Mouse (Mus musculus): ENCODE results near the gene Atg101.

Gene Atg101

GRCm38 (mm10) chr15:101283911-101284750 is at the start of gene Atg101:
Gene Atg101 (plus strand): TSS chr15:101284272.
- DNase-seq (ENCODE audit: low spot score in 2 of 2), result peak; percentile 90

- no peak for DNase-seq (ENCODE audit: low spot score in 2 of 2)
These were observed 49.3 kb upstream of the Atg101 start for GRCm38 (mm10) chr15:101234611-101235341.

GRCm38 (mm10) chr15:101235342-101235698 is 48.8 kb upstream of the Atg101 start:
- no peak for DNase-seq (ENCODE audit: low spot score in 2 of 2)

DNA sequence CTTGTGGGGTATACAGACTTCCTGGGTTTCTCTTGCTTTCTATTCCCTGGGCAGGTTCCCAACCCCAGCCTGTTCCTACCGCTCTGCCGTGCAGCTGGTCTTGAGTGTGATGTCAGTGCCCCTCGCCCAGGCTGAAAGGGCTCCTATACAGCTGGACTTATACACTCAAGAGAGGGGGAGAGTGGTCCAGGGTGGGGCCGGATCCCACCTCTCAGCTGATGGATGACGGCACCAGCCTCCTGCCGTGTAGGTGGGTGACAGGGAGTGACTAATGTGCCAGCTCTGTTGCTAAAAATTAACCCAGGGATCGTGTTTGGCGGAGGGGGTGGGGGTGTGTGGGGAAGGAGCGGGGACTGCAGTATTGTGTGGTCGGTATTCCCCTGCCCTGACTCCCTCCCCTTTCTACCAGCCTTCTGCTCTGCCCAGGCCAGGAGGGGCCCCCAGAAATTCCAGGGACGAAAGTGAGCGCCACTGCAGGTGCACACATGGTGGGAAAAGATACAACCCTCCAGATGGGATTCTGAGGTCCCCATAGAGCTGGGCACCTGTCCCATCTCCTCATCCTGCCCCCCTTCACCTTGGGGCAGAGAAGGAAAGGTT is 48.2 kb upstream of the Atg101 start:
- DNase-seq (ENCODE audit: low spot score in 2 of 2), result no peak

GRCm38 (mm10) chr15:101236878-101237277 is 47.2 kb upstream of the Atg101 start:
- peak; percentile 64 to 72 for DNase-seq (ENCODE audit: low spot score in 2 of 2)

- DNase-seq (ENCODE audit: low spot score in 2 of 2), result no peak
These were observed 45.1 kb upstream of the Atg101 start for GRCm38 (mm10) chr15:101238885-101239511.

DNA sequence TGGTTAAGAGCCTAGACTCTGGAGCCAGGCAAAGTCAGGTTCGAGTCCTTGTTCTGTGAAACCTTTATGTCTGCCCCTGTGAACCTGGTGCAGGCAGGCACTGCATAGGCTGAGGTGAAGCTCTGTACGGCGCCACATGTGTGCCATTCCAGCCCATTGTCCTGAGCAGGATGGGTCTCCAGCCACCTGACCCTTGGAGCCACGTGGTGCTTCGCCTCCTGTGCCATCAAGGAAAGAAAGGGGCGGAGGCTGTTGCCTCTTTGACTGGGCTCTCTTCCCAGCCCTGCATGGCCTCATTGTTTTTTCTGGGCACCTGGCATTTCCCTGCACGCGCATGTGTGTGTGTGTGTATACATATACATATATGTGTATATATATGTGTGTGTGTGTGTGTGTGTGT is 44.3 kb upstream of the Atg101 start:
- DNase-seq (ENCODE audit: low spot score in 2 of 2), result no peak

DNA sequence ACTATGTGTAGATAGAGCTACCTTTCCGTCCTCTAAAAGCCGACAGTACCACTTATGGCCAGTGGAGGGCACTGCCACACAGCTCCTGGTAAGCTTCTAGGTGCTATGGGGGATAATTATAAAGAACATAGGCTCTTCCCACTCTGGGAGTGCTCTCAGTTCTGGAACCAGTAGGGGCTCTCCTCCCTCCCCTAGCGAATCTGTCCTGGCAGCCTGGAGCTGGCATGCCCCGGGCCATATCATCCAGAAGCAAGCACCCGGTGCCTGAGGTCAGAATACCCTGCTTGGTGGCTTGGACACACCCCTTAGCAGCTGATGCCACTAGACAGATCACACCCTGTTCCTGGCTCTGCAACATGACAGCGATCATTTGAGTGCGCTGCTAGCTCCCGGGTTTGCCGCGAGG is 43.3 kb upstream of the Atg101 start:
- DNase-seq (ENCODE audit: low spot score in 2 of 2), result peak; percentile 90

DNA sequence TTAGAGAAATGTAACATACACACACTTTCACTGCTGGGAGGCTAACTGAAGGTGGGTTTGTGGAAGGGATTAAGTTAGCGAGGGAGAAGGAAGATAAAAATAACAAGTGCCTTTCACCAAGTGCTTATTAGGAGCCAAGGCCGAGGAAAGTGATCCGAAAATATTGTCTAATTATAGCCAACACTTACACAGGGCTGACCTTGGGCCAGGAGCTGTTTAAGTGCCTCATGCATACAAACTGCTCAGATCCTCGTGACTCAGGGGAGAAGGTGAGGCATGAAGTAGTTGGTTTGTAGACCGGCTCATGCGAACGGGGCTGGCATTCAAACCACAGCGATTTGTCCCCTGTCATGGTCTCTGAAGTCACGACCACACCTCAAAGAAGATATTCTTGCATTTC is 42.8 kb upstream of the Atg101 start:
- peak in 1 of 2 experiments; percentile 58 for DNase-seq (ENCODE audit: low spot score in 2 of 2)

DNA sequence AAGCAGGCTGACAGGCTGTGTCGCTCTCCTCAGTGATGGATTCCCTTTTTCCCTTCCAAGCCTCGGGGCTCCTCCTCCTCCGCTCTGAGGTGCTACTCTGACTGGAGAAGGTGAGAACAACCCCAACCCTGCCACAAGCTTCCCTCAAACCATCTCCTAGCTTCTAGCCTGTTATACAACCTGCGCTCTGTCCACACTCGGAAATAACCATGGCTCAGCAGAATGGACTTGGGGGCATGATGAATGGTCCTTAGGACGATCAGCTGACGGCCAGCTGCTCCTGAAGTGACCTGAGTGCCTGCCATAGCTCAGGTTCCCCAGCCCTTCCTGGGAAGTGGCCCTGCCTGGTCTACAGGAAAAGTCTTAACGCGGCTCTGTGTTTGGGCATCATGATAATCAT is 42.2 kb upstream of the Atg101 start:
- no peak for DNase-seq (ENCODE audit: low spot score in 2 of 2)

- peak; percentile 80 for DNase-seq (ENCODE audit: low spot score in 2 of 2)
These were observed 41.4 kb upstream of the Atg101 start for GRCm38 (mm10) chr15:101242645-101243044.

DNA sequence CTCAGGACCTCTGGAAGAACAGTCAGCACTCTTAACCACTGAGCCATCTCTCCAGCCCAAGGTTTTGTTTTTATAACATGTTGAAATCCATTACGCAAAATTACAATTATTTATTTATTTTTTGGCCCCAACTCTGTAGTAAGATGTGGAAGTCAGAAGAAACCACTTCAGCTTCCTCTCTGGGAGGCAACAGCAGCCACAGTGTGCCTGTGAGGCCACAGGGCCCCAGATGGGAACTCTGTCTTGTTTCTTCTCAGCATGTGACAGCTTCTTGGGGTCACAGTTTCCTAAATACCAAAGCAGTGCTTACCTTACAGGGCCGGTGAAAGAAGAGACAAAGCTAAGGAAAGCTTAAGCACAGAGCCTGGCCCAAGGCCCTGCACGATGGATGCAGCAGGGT is 40.1 kb upstream of the Atg101 start:
- no peak for DNase-seq (ENCODE audit: low spot score in 2 of 2)

- DNase-seq (ENCODE audit: low spot score in 2 of 2), result peak; percentile 98 to 99
These were observed 37.6 kb upstream of the Atg101 start for GRCm38 (mm10) chr15:101246231-101247154.

DNA sequence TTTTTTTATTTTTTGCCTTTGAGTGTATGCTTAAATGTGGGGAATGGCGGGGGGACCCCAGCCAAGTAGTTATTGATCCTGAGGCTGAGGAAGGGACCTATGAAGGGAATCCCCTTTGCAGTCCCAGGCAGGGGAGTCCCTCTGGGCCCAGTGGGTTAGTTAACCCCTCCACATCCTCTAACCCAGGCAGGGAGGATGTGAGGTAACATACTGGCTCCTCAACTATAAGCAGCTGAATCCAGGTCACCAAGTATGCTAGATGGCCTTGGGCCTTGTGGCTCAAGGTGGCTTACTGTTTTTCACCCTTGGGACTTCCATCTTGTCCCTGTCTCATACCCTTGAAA is 36.9 kb upstream of the Atg101 start:
- no peak for DNase-seq (ENCODE audit: low spot score in 2 of 2)

GRCm38 (mm10) chr15:101248029-101248710 is 35.9 kb upstream of the Atg101 start:
- DNase-seq (ENCODE audit: low spot score in 2 of 2), result peak; percentile 62 to 71

DNA sequence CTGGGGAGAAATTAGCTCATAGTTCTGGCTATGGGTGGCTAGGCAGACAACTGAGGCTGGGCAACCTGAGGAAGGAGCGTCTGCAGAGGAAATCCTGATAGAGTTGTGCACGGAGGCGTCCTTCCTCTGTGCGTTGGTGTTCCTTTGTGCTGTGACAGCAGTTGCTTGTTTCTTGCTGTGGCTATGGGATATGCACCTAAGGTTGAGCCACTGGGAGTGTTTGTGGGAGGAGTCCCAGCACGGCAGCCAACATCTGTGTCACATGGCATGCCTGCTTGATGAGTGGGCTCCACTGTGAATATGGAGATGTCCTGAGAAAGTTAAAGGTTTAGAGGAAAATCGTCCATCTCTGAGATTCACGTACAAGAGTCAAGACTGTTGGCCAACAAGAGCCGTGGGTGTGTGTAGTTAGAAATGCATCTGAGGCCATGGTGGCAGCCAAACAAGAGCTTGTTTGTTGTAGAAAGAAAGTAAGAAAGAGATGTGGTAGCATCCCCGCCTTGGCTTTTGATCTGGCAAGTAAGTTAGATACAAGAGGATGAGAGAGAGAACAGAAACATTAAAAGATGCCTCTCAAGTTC is 33.8 kb upstream of the Atg101 start:
- no peak for DNase-seq (ENCODE audit: low spot score in 2 of 2)

- no peak for DNase-seq (ENCODE audit: low spot score in 2 of 2)
These were observed 32.1 kb upstream of the Atg101 start for GRCm38 (mm10) chr15:101251930-101252329.

DNA sequence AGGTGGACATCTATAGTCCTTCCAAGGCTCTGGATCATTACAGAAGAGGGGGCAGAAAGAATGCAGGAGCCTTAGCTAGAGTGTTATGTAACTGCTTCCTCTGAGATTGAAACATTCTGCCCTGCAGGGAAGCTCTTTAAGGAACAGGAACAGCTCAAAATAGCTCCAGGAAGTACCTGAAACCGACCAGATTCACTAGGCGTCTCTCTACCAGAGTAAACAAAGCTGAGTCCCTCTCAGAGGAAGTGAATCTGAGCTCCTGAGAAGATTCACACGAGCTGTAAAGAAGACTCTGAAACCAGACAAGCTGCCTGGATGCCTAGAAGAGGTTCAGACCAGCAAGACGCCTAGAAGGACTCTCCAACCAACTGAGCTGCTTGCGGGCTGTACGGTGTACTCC is 31.5 kb upstream of the Atg101 start:
- no peak for DNase-seq (ENCODE audit: low spot score in 2 of 2)

DNA sequence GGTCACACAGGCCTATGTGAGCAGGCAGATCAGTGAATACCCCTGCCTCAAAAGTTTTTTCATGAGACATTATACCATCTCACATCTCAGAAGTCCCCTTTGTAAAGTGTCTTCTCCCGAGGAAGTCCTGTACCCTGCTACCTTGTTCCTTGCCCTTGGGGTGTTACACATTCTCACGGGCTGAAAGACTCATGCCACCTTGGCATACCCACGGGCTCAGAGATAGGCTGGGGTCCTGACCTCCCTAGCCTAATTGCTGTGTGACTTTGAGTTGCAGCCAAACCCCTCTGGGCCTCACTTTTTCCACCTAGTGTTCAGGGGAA is 30.5 kb upstream of the Atg101 start:
- DNase-seq (ENCODE audit: low spot score in 2 of 2), result no peak
